Mouse (Mus musculus) cortical plate, adult 2 months (tissue): ENCODE measurements at regions not wholly inside any gene's neighbourhood (a gene's known extent, or its start where the extent isn't known, plus 50 kb on each side); places are given as distances from the start of the nearest gene placed in this dataset.

Experiments
- H3K27ac ChIP-seq: fragments of 200-500 bp; 2 replicates; pipeline ENCODE4 v1.5.1; 2012; ENCODE audit warnings: low read length, control low read depth, inconsistent platforms; ENCODE audit not compliant: insufficient read depth
- H3K4me1 ChIP-seq: fragments of 200-500 bp; 2 replicates; pipeline ENCODE4 v1.6.1; 2011; ENCODE audit warnings: low read length; ENCODE audit not compliant: control insufficient read depth, insufficient read depth
- H3K4me3 ChIP-seq: fragments of 200-500 bp; 2 replicates; pipeline ENCODE4 v1.5.1; 2011; ENCODE audit warnings: mild to moderate bottlenecking, low read length, control low read depth; ENCODE audit not compliant: insufficient read depth
- CTCF ChIP-seq: fragments of 200-500 bp; IDR thresholded peaks from 2 replicates; pipeline ENCODE4 v1.5.1; 2011; ENCODE audit warnings: mild to moderate bottlenecking, control low read depth, low read length; ENCODE audit not compliant: insufficient read depth; ENCODE audit errors: extremely low read depth
- POLR2A ChIP-seq: fragments of 200-500 bp; IDR thresholded peaks from 2 replicates; pipeline ENCODE4 v1.6.1; 2011; ENCODE audit warnings: mild to moderate bottlenecking, low read length, control low read depth; ENCODE audit not compliant: insufficient read depth; ENCODE audit errors: extremely low read depth

DNA sequence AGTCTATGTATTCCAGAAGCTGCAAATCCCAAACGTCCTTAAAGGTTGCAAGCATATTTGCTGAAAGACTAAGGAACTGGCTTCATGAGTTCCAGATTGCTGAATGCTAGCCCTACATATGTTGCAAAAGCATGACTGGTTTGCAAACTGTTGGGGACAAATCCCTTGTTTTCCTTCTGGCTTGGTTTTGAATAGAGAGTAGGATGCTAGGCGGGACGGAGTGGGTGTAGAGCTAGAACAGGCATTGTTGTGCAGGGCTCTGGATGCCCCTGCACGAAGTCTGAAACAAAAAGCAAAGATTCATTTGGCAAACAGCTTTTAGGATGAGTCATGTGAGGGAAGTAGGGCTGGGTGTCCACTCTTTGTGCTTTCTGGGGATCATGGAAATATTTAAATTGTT is 500.9 kb upstream of the Cnksr2 start:
- no peak overlapping the region for H3K4me3 ChIP-seq
- H3K27ac ChIP-seq: no peak overlapping the region
- TF ChIP-seq CTCF (no peak), POLR2A (no peak)
- H3K4me1 ChIP-seq: no peaks in the 10 kb centered on the region

DNA sequence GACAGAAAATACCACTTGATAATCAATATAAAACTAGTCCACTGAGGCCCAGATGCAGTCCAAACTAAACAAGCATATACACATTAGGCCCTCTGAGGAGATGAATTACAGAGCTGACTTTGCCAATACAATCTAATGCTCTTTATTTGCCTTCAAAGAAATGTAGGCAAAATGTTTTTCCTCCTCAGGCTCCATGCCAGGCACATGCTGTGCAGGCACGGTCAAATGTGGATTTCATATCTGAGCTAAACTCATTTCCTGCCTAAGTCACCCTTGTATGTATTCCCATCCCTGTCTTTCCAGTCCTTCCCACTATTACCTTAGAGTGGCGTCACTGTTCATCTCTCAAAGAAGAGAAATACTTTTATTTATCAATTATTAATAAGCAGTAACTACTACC is 534.8 kb upstream of the Cnksr2 start:
- no peaks in the 10 kb centered on the region for H3K4me1 ChIP-seq
- no peak overlapping the region for H3K4me3 ChIP-seq
- H3K27ac ChIP-seq: no peak overlapping the region
- TF ChIP-seq POLR2A (no peak), CTCF (no peak)

DNA sequence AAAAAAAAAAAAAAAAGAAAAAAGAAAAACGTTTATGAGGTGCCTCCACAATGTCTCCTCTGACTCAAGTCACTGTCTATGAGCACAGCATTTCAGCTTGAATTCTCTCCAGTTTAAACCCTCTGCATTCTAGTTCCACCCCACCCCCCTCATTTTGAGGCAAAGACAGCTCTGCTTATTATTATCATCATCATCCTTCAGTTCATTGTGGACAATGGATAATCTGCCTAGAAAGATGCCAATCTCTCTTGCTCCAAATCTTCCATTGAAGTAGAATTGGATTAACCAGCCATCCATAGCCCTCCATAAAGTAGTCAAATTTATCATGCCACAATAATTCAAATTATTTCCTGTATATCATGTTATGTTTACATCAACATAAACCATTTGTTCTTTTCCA is 570.0 kb upstream of the Cnksr2 start:
- Histone ChIP-seq H3K4me1 (no peaks in the 10 kb centered on the region; the same call in 1 of the 2 replicates), H3K27ac (peak overlapping the region; percentile 81; the same call in 1 of the 2 replicates), H3K4me3 (no peak overlapping the region)
- no peak for TF ChIP-seq POLR2A
- no peak for TF ChIP-seq CTCF

DNA sequence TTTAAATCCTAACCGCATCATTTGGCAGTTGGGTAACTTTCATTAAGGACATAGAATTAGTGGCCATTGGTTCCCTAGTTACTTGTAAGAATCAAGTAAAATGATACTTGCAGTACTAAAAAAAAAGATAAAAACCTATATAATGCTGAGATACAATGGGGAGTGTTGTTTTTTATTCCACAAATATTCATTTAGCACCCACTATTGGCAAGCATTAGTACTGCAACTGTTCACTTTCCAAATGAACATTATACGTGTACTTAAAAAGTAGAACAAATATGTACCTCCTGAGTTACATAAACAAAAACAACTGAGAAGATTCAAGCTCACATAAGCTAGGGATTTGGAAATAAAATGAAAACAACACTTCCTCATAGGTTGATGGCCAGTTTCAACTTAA is 570.5 kb upstream of the Cnksr2 start:
- peak overlapping the region; percentile 35; the same call in 1 of the 2 replicates for H3K27ac ChIP-seq
- H3K4me1 ChIP-seq: no peaks in the 10 kb centered on the region; the same call in 1 of the 2 replicates
- H3K4me3 ChIP-seq: no peak overlapping the region
- TF ChIP-seq POLR2A: no peak
- no peak for TF ChIP-seq CTCF

DNA sequence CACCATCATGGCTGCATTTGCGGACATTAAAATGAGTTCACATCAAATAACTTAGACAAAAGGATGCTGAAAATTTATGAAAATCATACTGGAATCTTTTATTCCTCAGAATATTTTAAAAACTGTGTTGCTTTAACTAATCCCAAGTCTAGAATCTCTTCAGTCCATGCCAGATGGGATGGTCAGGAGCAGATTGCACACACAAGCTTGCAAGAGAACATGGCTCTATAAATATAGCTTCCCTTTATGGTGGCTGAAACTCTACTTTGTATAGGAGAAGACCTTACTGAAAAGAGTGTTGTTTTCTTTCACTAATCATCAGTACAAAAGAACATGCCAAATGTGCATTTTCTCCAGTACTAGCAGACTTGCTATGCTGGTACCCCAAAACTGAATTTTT is 570.9 kb upstream of the Cnksr2 start:
- Histone ChIP-seq H3K27ac (peak overlapping the region; percentile 77; the same call in 1 of the 2 replicates), H3K4me3 (no peak overlapping the region), H3K4me1 (no peaks in the 10 kb centered on the region; the same call in 1 of the 2 replicates)
- no peak for TF ChIP-seq POLR2A
- TF ChIP-seq CTCF: no peak

DNA sequence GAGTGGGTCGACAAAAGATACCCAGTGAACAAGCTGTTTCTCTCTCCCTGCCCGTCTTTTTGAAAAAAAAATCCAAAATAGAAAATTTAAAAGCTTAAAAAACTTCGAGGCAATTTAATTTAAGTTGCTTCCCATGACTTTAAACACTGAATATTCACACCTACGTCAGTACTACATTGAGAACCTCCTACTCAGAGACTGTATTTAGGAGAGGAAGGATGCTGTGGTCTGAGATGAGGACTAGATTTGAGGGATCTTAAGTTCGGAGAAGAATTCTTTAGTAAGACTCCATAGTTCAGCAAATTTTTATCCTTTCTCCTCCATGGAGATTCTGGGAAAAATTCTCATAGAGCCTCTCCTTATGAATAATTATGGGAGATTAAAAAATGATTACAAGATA is 571.4 kb upstream of the Cnksr2 start:
- Histone ChIP-seq H3K27ac (peak overlapping the region; percentile 77; the same call in 1 of the 2 replicates), H3K4me3 (no peak overlapping the region), H3K4me1 (no peaks in the 10 kb centered on the region; the same call in 1 of the 2 replicates)
- no peak for TF ChIP-seq CTCF
- TF ChIP-seq POLR2A: no peak

DNA sequence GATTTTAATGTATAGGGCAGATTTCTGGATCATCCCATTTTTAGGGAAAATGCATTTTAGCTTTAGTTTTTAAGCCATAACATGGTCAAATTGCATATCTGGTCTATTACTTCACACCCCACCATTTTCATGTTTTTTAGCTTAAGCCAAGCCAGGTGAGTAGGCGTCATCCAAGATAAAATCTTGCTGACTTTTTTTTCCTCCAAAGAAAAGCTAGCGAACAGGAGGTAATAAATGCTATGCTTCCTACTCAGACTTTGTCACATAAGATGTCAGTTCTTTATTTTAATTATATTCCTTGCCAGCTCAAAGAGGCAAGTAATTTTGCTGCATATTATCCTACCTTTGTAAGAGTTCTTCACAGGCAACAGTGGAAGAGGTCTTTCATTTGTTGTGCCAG is 572.0 kb upstream of the Cnksr2 start:
- Histone ChIP-seq H3K4me1 (no peaks in the 10 kb centered on the region; the same call in 1 of the 2 replicates), H3K27ac (no peak overlapping the region), H3K4me3 (no peak overlapping the region)
- TF ChIP-seq CTCF (no peak), POLR2A (no peak)

DNA sequence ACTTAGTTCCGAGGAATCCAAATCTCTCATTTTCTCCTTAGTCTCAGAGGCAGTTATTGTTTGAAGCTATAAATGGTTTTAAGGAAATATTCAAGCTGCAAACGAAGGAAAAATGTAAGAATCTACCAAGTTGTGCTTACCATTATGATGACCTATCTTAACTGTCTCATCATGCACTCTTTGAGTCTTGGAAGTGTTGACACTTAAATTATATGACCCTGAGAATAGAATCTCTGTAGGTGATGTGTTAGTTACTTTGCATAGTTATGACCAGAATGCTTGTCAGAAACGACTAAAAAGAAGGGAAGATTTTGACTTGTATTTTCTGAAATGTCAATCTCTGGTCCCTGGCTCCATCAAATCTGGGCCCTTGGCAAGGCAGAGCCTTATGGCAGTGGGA is 582.7 kb upstream of the Rps6ka3 start:
- Histone ChIP-seq H3K4me1 (no peaks in the 10 kb centered on the region), H3K4me3 (no peak overlapping the region), H3K27ac (no peak overlapping the region)
- TF ChIP-seq POLR2A (no peak), CTCF (no peak)

DNA sequence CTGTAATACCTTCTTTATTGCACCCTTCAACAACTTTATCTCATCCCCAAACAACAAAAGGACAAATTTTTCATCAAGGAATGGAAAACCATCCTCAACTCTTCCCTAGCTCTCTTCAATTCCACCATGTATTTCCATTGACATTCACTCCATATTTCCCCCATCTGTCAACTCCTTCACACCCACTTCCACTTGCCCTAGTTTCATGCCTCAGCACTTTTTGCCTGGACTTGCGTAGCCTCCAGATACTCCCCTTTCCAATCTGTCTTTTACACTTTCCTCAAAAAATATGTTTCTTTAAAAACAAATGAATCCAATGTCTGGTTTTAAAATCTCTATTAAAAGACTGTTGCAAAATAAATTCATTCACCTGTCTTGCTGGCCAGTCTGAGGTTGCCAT is 577.7 kb upstream of the Rps6ka3 start:
- no peak overlapping the region for H3K27ac ChIP-seq
- TF ChIP-seq CTCF: no peak
- no peak for TF ChIP-seq POLR2A
- H3K4me1 ChIP-seq: no peaks in the 10 kb centered on the region
- no peak overlapping the region for H3K4me3 ChIP-seq

DNA sequence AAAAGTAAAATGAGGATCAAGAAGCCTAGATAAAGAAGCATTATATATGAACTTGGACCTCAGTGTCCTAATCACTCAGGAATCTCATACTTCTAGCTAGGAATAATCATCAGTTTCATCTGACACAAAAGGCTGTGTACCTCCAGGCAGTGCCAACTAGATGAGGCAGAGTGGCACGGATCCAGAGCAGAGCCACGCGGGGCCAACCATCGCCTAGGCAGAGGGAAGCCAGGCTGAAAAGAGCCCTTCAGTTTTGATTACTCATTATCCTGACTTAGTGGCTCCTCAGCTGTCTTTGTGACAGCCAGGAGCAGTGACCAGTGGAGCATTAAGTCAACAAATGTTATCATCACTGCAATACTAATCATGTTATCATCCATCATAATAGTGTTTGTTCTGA is 557.9 kb upstream of the Rps6ka3 start:
- Histone ChIP-seq H3K4me3 (no peak overlapping the region), H3K4me1 (no peaks in the 10 kb centered on the region), H3K27ac (no peak overlapping the region)
- TF ChIP-seq POLR2A (no peak), CTCF (no peak)
